Mouse (Mus musculus): ENCODE measurements around the gene Smco4.
"Not testable (repeated sequence)": the region's sequence is repeated elsewhere in the genome, so short reads cannot be mapped to it uniquely, and the experiment has no call there.

Smco4 gene

GRCm38 (mm10) chr9:15493235-15493924, at the start of gene Smco4:
Gene Smco4 (plus strand): TSS chr9:15493432.
- DNase-seq (ENCODE audit: low read depth, low spot score), result peak; percentile 44

GRCm38 (mm10) chr9:15447397-15447796, 45.8 kb upstream of the Smco4 start:
- DNase-seq (ENCODE audit: low read depth, low spot score), result no peak

- DNase-seq (ENCODE audit: low read depth, low spot score), result no peak
These were observed 42.3 kb upstream of the Smco4 start for GRCm38 (mm10) chr9:15450921-15451320.

- no peak for DNase-seq (ENCODE audit: low read depth, low spot score)
These were observed 21.0 kb upstream of the Smco4 start for GRCm38 (mm10) chr9:15472256-15472655.

- DNase-seq (ENCODE audit: low read depth, low spot score), result no peak
These were observed 20.0 kb upstream of the Smco4 start for GRCm38 (mm10) chr9:15473206-15473605.

GRCm38 (mm10) chr9:15477556-15477955, 15.7 kb upstream of the Smco4 start:
- DNase-seq (ENCODE audit: low read depth, low spot score), result no peak

- DNase-seq (ENCODE audit: low read depth, low spot score), result no peak
These were observed 5.4 kb upstream of the Smco4 start for GRCm38 (mm10) chr9:15487682-15488424.

GRCm38 (mm10) chr9:15489293-15489692, 3.9 kb upstream of the Smco4 start:
- no peak for DNase-seq (ENCODE audit: low read depth, low spot score)

GRCm38 (mm10) chr9:15490331-15491100, 2.7 kb upstream of the Smco4 start:
- DNase-seq (ENCODE audit: low read depth, low spot score), result no peak

GRCm38 (mm10) chr9:15491686-15492085, 1.5 kb upstream of the Smco4 start:
- no peak for DNase-seq (ENCODE audit: low read depth, low spot score)

- no peak for DNase-seq (ENCODE audit: low read depth, low spot score)
These were observed 831 bp upstream of the Smco4 start for GRCm38 (mm10) chr9:15492401-15492800.

GRCm38 (mm10) chr9:15493925-15494558, 810 bp downstream of the Smco4 start:
- no peak for DNase-seq (ENCODE audit: low read depth, low spot score)

- DNase-seq (ENCODE audit: low read depth, low spot score), result not testable (repeated sequence)
These were observed 2.0 kb downstream of the Smco4 start for GRCm38 (mm10) chr9:15495281-15495680.

- DNase-seq (ENCODE audit: low read depth, low spot score), result no peak
These were observed 2.8 kb downstream of the Smco4 start for GRCm38 (mm10) chr9:15495921-15496577.

GRCm38 (mm10) chr9:15500025-15500424, 6.8 kb downstream of the Smco4 start:
- DNase-seq (ENCODE audit: low read depth, low spot score), result no peak

- DNase-seq (ENCODE audit: low read depth, low spot score), result no peak
These were observed 8.4 kb downstream of the Smco4 start for GRCm38 (mm10) chr9:15501319-15502256.

GRCm38 (mm10) chr9:15502476-15502875, 9.2 kb downstream of the Smco4 start:
- no peak for DNase-seq (ENCODE audit: low read depth, low spot score)

- DNase-seq (ENCODE audit: low read depth, low spot score), result no peak
These were observed 10.1 kb downstream of the Smco4 start for GRCm38 (mm10) chr9:15503307-15503706.

GRCm38 (mm10) chr9:15503827-15504226, 10.6 kb downstream of the Smco4 start:
- DNase-seq (ENCODE audit: low read depth, low spot score), result no peak

GRCm38 (mm10) chr9:15505288-15505687, 12.1 kb downstream of the Smco4 start:
- no peak for DNase-seq (ENCODE audit: low read depth, low spot score)

Data from retina, postnatal 7 days (tissue).